Mouse (Mus musculus) gastrocnemius, postnatal 36 days (tissue): ENCODE measurements at regions not wholly inside any gene's neighbourhood (a gene's known extent, or its start where the extent isn't known, plus 50 kb on each side); places are given as distances from the start of the nearest gene placed in this dataset.

Experiments used
- DNase-seq, 2 experiments: peaks; one replicate each; pipeline ENCODE4 v3.0.0; 2022
- intact Hi-C: fragments of 180-260 bp; cut with DNase I; formaldehyde crosslinking; loops from one replicate; pipeline ENCODE4 v1.15.1; 2025

GRCm38 (mm10) chr10:61034056-61034455, 55.1 kb upstream of the Pcbd1 start:
- DNase-seq = no peak
- intact Hi-C loops = no loop called here

GRCm38 (mm10) chr10:61028598-61028997, 60.5 kb upstream of the Pcbd1 start:
- intact Hi-C loops = no loop called here
- DNase-seq = no peak

- DNase-seq = no peak
- intact Hi-C loops = no loop called here
These were observed 61.9 kb upstream of the Pcbd1 start for GRCm38 (mm10) chr10:61027215-61027614.

- intact Hi-C loops = no loop called here
- no peak for DNase-seq
These were observed 64.1 kb upstream of the Pcbd1 start for GRCm38 (mm10) chr10:61025061-61025460.

GRCm38 (mm10) chr10:61024166-61024565, 65.0 kb upstream of the Pcbd1 start:
- intact Hi-C loops = no loop called here
- no peak for DNase-seq

GRCm38 (mm10) chr10:61023431-61023830, 65.7 kb upstream of the Pcbd1 start:
- intact Hi-C loops = no loop called here
- DNase-seq = no peak

- DNase-seq = no peak
- intact Hi-C loops = no loop called here
These were observed 69.6 kb upstream of the Pcbd1 start for GRCm38 (mm10) chr10:61019566-61019965.

- DNase-seq = no peak
- intact Hi-C loops = no loop called here
These were observed 76.9 kb upstream of the Pcbd1 start for GRCm38 (mm10) chr10:61012199-61012695.

- intact Hi-C loops = no loop called here
- DNase-seq = no peak
These were observed 78.4 kb upstream of the Pcbd1 start for GRCm38 (mm10) chr10:61010697-61011096.

- no peak for DNase-seq
- intact Hi-C loops = no loop called here
These were observed 81.7 kb upstream of the Pcbd1 start for GRCm38 (mm10) chr10:61007403-61007802.

- intact Hi-C loops = no loop called here
- DNase-seq = no peak
These were observed 87.4 kb upstream of the Pcbd1 start for GRCm38 (mm10) chr10:61001745-61002160.

GRCm38 (mm10) chr10:60997393-60997792, 91.7 kb upstream of the Pcbd1 start:
- no peak for DNase-seq
- intact Hi-C loops = no loop called here

- DNase-seq = no peak
- intact Hi-C loops = no loop called here
These were observed 93.1 kb upstream of the Pcbd1 start for GRCm38 (mm10) chr10:60995908-60996640.

GRCm38 (mm10) chr10:60985109-60985576, 104.0 kb upstream of the Pcbd1 start:
- intact Hi-C loops = no loop called here
- DNase-seq = no peak

- DNase-seq = no peak
- intact Hi-C loops = no loop called here
These were observed 107.4 kb upstream of the Pcbd1 start for GRCm38 (mm10) chr10:60981770-60982169.

GRCm38 (mm10) chr10:60973615-60974014, 115.5 kb upstream of the Pcbd1 start:
- intact Hi-C loops = no loop called here
- no peak for DNase-seq

GRCm38 (mm10) chr10:60964843-60965242, 124.3 kb upstream of the Pcbd1 start:
- intact Hi-C loops = no loop called here

GRCm38 (mm10) chr10:60957820-60958233, 126.4 kb upstream of the Unc5b start:
- DNase-seq = no peak
- intact Hi-C loops = no loop called here

More at GRCm38 (mm10) chr10:60964843-60965242, 124.3 kb upstream of the Pcbd1 start:
- no peak for DNase-seq

- intact Hi-C loops = no loop called here
- no peak for DNase-seq
These were observed 124.1 kb upstream of the Unc5b start for GRCm38 (mm10) chr10:60955467-60955866.

GRCm38 (mm10) chr10:60952495-60952894, 121.1 kb upstream of the Unc5b start:
- intact Hi-C loops = no loop called here
- no peak for DNase-seq

GRCm38 (mm10) chr10:60948983-60949677, 117.7 kb upstream of the Unc5b start:
- DNase-seq = no peak
- intact Hi-C loops = no loop called here

GRCm38 (mm10) chr10:60943074-60943473, 111.7 kb upstream of the Unc5b start:
- intact Hi-C loops = no loop called here
- no peak for DNase-seq
